Mouse (Mus musculus): ENCODE results near the gene Cyp2w1. TPM values are rescaled to one million over a fixed set of nuclear protein-coding genes. Genes with fewer than 3 reads are reported as not detected.

Cyp2w1 gene
- polyA plus RNA-seq, 1 experiment from 2014 or later = not detected

MicroRNAs encoded within 50 kb of the gene (microRNA counts, 519-probe panel; counts per million panel counts)
- microRNA mmu-miR-339-3p (684 counts per million, percentile 72 among the panel's probes with 10 or more counts), microRNA mmu-miR-339-5p (684 counts per million, percentile 72 among the panel's probes with 10 or more counts)

Small RNA genes within 50 kb of the gene (microRNA-seq; reads per million reads assigned to microRNA genes)
- gene Mir339 = 535 reads per million, percentile 67 among the genes with 10 or more reads in this experiment

Other genes with a start within 250 kb of the Cyp2w1 start
- 3.2 and 4.9 TPM in 2 replicates for gene Prkar1b, start 202.6 kb upstream of the Cyp2w1 start, polyA plus RNA-seq (2016; fragmentation: Nextera tagmentation; extraction: Ambion mirVana)
- gene Dnaaf5, start 202.4 kb upstream of the Cyp2w1 start, polyA plus RNA-seq (2016; fragmentation: Nextera tagmentation; extraction: Ambion mirVana) = 12.9 and 13.1 TPM in 2 replicates
- 47.9 and 52.7 TPM in 2 replicates for gene Sun1, start 152.0 kb upstream of the Cyp2w1 start, polyA plus RNA-seq (2016; fragmentation: Nextera tagmentation; extraction: Ambion mirVana)
- gene Get4, start 100.3 kb upstream of the Cyp2w1 start, polyA plus RNA-seq (2016; fragmentation: Nextera tagmentation; extraction: Ambion mirVana) = 196 and 215 TPM in 2 replicates
- gene Adap1, start 27.0 kb upstream of the Cyp2w1 start, polyA plus RNA-seq (2016; fragmentation: Nextera tagmentation; extraction: Ambion mirVana) = 0.26 and 0.46 TPM in 2 replicates
- 110 and 118 TPM in 2 replicates for gene Cox19, start 1.2 kb upstream of the Cyp2w1 start, polyA plus RNA-seq (2016; fragmentation: Nextera tagmentation; extraction: Ambion mirVana)
- gene Gpr146, start 25.1 kb downstream of the Cyp2w1 start, polyA plus RNA-seq (2016; fragmentation: Nextera tagmentation; extraction: Ambion mirVana) = 2.2 and 2.3 TPM in 2 replicates
- gene C130050O18Rik, start 52.7 kb downstream of the Cyp2w1 start, polyA plus RNA-seq (2016; fragmentation: Nextera tagmentation; extraction: Ambion mirVana) = 0.16 and 0.56 TPM in 2 replicates
- gene Gper1, start 70.5 kb downstream of the Cyp2w1 start, polyA plus RNA-seq (2016; fragmentation: Nextera tagmentation; extraction: Ambion mirVana) = 0.19 and 0.39 TPM in 2 replicates
- 51.6 and 60.2 TPM in 2 replicates for gene 3110082I17Rik, start 107.9 kb downstream of the Cyp2w1 start, polyA plus RNA-seq (2016; fragmentation: Nextera tagmentation; extraction: Ambion mirVana)
- gene Zfand2a, start 131.9 kb downstream of the Cyp2w1 start, polyA plus RNA-seq (2016; fragmentation: Nextera tagmentation; extraction: Ambion mirVana) = 12.5 and 12.8 TPM in 2 replicates
- gene Uncx, start 190.9 kb downstream of the Cyp2w1 start, polyA plus RNA-seq (2016; fragmentation: Nextera tagmentation; extraction: Ambion mirVana) = 0.50 and 1.1 TPM in 2 replicates